Mouse (Mus musculus) urinary bladder, adult 18-20 months (tissue): ENCODE results near the gene Slc6a9.
A peak's percentile ranks its signal among the peaks of the same experiment; 100 is the strongest.

Experiments
- DNase-seq, 2 experiments: peaks; one replicate each; pipeline ENCODE4 v3.0.0; 2022; ENCODE audit warnings: low spot score in 2 of 2, mixed read lengths in 2 of 2

Gene Slc6a9

DNA sequence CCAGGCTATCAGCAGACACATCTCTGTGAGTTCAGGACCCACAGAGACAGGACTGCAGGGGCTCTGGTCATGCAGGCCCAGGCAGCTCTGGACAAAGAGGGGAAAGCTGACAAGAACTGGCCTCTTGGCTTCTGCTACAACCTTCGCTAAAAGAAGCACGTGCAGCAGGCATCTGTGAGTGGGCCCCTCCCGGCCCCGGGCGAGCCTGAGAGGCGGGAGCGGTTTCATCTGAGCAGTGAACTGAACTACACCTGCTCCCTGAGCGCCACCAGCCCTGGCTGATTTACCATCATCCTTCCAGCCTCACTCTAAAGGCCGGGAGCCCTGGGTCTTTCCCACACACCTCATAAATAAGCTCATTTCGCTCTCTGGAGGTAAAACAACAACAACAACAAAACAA lies 44.0 kb downstream of the Slc6a9 start:
- DNase-seq: no peak

DNA sequence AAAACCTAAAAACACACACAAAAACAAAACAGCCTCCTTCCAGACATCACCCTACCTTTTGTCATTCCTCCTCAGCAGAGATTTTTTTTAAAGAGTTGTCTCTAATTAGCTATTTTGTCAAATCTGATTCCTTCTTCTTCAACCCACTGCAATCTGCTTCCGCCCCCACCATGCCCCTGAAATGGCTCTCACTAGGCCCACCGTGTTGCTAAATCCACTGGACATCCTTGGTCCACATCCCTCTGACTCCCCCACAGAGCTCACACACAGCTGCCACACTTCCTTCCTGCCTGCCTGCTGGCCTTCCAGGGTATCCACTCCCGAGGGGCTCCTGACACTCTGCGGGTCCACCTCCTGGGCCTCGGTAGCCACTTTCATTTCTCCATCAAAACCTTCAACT lies 44.4 kb downstream of the Slc6a9 start:
- DNase-seq: no peak

DNA sequence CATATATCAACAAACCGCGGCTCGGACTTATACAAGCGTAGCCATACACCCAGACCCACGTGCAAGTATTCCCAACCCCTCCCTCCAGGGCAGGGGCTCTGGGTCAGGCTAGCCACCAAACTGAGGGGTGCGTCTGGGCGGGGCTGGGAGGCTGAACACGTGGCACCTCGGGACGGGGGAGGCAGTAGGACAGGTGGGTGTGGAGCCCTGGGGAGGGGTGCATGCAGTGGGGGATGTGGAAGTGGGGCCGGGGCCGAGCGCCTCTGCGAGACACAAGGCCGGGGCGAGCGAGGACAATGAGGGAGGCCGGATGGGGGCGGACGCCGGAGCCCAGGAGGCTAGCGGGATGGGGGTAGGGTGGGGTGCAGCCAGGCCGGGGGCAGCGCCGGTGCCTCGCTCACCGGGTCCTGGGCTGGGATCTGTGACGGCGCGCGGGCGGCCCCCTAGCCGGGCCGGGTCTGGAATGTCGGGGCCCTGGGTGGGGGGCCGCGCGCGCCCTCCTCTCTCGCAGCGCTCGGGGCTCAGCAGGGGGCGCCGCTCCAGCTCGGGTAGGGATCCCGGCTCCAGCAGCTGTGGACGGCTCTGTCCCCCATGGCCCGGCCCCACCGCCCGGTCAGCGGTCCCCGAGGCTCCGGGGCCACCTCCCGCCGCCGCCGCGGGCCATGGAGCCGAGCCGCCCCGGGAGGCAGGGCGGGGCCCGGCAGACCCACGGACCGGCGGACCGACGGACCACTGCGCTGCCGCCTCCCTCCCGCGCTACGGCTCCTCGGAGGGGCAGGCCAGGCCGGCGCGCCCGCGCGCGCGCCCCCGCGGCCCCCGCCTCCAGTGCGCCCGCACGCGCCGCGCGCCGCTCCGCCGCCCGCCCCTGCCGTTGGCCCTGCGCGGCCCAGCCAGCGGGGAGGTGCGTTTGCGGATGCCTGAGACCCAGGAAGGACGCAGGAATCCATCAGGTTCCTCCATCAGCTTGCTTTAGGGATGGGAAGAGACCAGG lies 48.7 kb downstream of the Slc6a9 start, which contains the start of gene B4galt2:
B4galt2 (minus strand) TSS at position 787 of the 991 bp plus-strand sequence.
- no peak for DNase-seq

DNA sequence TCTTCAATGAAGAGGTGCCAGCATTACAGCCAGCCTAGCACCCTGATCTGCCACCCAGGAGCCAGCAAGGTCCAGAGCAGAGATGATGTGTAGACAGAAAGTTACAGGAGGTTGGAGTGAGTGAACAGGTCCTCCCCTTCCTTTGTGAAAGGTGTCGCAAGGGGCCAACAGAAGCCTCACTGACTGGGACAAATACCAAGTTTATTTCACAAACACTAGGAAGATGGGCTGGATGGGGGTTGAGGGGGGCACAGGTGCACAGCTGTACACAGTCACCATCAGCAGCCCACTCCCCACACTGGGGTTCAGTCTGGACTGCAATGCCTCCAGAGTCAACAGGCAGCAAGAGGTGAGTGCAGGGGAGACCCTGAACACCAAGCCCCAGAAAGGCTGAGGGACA lies 49.8 kb downstream of the Slc6a9 start:
- no peak for DNase-seq

- DNase-seq: no peak
Observed at GRCm38 (mm10) chr4:117885093-117885492, 50.8 kb downstream of the Slc6a9 start.

DNA sequence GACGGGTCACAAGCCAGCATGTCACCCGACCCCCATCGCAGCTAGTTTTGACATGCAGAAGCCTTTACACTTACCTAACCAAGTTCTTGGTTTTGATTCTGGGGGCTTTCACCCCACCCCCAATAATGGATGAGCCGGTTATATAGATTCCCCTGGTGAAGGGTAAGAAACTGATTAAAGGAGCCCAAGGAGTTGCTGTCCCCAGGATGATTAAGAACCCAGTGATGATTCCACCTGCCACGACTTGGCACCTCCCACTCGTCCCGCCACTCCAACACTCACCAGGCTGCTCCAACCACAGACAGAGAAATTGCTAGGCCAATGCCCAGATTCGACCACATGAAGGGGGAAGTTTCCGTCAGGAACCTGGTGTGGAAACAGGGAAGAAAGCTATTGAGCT lies 51.7 kb downstream of the Slc6a9 start:
- DNase-seq: no peak

- no peak for DNase-seq
Observed at GRCm38 (mm10) chr4:117886644-117887043, 52.3 kb downstream of the Slc6a9 start.

DNA sequence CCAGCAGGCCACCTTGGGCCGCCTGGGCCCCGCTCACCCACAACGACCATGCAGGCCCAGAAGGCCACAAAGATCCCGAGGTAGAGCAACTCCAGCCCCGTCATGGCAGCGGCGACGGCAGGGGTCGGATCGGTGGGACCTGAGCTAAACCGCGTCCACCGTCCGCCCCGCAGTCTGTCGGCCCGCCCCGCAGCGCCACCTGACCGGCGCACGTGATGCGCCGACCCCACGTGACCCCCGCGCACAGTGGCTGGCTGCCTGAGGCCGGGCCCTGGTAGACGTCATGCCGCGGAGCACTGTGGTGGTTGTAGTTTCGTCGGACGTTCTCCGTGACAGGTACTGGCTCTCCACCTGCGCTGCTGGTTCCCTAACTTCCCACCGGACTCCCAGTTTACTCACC lies 52.8 kb downstream of the Slc6a9 start, which contains the start of gene Atp6v0b:
Atp6v0b (minus strand) TSS at position 201 of the 400 bp plus-strand sequence.
- peak; percentile 92 to 95 for DNase-seq

GRCm38 (mm10) chr4:117887920-117888319 lies 53.6 kb downstream of the Slc6a9 start:
- no peak for DNase-seq

GRCm38 (mm10) chr4:117889471-117889870 lies 55.2 kb downstream of the Slc6a9 start:
- DNase-seq: no peak

DNA sequence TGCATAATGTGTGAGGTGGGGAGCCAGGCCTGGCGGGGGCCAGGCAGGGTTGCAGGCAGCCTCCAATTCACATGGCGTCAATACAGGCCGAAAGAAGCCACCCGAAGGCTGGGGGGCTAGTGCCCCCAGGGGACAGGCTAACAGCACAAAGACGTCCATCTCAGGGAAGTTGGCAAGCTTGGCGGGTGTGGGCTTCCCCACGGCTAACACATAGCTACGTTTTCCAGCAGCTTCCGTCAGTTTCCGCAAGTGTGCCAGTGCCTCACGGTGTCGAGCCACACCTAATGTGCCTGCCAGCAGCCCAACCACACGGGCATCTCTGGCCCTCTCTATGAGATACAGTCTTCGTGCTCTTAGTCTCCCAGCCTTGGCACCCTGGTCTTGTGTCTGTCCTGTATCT lies 55.7 kb downstream of the Slc6a9 start:
- DNase-seq: no peak

GRCm38 (mm10) chr4:117890750-117891149 lies 56.4 kb downstream of the Slc6a9 start:
- no peak for DNase-seq

DNA sequence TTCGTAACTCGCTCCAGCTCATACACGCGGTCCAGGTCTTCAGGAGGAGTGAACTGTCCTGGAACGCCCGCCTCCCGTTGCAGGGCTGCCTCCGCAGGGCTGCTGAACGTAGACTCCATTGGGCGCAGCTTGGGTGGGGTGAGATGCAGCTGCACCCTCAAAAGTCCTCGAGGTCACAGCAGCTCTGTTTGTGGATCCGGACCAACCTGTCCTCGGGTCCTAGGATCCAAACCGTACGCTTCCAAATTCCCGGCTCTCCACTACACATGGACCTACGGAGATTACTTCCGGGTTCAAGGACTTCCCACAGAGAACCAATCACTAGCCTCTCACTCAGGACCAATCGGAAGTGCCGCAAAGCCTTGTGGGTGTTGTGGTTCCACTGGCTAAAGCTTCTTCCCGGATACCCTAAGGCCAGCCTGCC lies 57.4 kb downstream of the Slc6a9 start, which contains the start of gene Dph2:
Dph2 (minus strand) TSS at position 295 of the 424 bp plus-strand sequence.
- peak; percentile 64 to 65 for DNase-seq

GRCm38 (mm10) chr4:117893376-117893775 lies 59.1 kb downstream of the Slc6a9 start:
- peak in 1 of 2 experiments; percentile 30 for DNase-seq

- no peak for DNase-seq
Observed at GRCm38 (mm10) chr4:117894601-117895000, 60.3 kb downstream of the Slc6a9 start.

DNA sequence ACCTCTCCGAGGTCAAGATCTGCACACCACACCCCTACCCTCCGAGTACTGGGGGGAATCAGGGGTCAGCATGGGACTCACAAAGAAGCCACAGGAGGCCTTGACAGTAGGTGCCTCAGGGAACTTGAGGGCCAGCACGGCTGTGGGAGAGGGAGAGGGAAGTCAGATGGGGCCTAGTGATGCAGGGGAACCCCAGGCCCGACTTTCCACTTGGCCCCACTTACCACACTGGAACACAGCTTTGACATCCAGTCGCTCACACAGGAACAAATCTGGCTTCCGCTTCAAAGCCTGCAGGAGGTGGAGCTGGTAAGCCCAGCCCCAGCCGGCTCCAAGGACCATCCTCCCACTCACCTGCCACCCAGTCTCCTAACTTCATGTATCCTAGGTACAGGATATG lies 61.0 kb downstream of the Slc6a9 start:
- DNase-seq: no peak

GRCm38 (mm10) chr4:117896031-117896430 lies 61.7 kb downstream of the Slc6a9 start:
- no peak for DNase-seq

DNA sequence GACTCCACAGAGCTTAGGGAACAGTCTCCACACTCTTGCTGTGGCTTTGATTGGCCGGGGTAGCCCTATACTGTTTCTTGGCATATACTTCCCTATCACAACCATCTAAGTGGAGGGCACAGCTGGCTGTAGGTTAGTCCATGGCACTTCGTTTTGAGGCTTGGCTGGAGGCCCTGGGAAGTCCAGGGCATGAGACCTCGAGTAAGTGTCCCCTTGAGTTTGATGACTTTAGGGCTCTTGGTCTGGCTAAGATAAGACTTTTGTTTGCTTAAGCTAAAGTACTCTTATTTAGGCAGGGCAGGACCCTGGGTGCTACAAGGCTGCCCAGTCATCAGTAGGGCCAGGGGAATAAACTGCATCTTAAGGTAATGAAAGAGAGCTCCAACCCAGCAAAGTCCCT lies 63.8 kb downstream of the Slc6a9 start:
- DNase-seq: no peak

DNA sequence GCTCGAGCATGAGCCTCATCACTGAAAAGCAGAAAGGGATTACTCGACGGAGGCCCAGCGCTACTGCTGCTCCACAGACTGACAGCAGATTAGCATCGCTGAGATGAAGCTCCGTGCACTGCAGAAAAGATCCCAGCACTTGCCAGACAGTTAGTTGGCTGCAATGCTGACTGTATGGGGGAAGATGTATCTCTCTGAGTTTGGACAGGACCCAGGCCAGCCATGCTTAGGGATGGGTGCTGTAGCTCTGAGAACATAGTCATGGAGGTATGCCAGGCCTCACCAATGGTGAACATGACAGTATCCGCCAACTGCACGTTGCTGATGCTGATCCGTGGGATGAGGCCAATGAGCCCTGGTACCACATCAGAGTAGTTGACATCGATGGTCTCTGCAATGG lies 69.8 kb downstream of the Slc6a9 start:
- no peak for DNase-seq

- no peak for DNase-seq
Observed at GRCm38 (mm10) chr4:117904761-117905160, 70.5 kb downstream of the Slc6a9 start.

- no peak for DNase-seq
Observed at GRCm38 (mm10) chr4:117906196-117906595, 71.9 kb downstream of the Slc6a9 start.

- no peak for DNase-seq
Observed at GRCm38 (mm10) chr4:117908834-117909453, 74.6 kb downstream of the Slc6a9 start.

DNA sequence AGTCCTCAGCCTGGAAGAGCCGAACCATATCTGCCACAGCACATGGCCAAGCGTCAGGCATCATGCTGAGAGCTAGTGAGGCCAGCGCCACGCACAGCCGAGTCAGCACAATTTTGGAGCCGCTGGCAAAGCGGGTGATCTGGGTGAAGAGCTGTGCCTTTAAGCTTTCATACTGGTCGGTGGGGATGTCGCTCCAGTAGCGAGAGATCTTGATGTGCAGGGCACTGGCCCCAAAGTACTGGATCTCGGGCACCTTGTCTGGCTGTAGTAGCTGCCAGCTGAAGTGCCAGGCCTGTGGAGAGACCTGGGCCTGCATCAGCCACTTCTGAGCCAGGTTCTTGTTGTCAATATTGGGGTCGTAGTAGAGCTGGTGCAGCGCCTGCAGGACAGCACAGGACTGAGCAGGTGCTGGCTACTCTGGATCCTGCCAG lies 77.8 kb downstream of the Slc6a9 start:
- DNase-seq: no peak
